Mouse (Mus musculus): ENCODE results near the gene Nbas. TPM values are rescaled to one million over a fixed set of nuclear protein-coding genes. Genes with fewer than 3 reads are reported as not detected.
A peak's percentile ranks its signal among the peaks of the same experiment; 100 is the strongest.

The Nbas gene
- polyA plus RNA-seq, 1 experiment from 2014 or later = 17.1 TPM

DNA sequence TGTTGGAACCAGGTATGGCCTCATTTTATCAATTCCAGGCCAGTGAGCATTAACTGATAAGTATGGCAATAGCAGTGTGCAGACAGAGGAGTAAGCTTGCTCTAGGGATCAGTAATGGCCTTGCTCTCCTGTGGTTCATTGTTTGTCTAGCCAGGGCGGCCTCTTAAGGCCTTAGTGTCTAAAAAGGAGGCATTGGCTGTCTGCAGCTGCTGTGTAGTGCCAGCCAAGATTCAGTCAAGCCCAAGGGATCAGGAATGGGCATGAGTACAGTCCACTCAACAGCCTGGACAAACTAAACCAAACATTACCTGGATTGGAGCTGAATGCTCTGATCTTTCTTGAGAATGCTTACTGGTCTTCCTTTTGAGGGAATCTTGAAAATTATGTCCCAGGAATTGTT lies 120.7 kb downstream of the Nbas start:
- WGBS = 82% methylated on average over 1 of the region's 1 CpGs
- Histone ChIP-seq H3K4me2 (no peak overlapping the region), H3K4me3 (replicated peaks) (no peak overlapping the region), H3K9ac (replicated peaks) (no peak overlapping the region), H3K27ac (no peak overlapping the region), H3K36me3 (peaks cover 32% of the 10 kb centered on the region; the same call in 1 of the 2 replicates), H3K27me3 (no peaks in the 10 kb centered on the region), H3K9me3 (no peaks in the 10 kb centered on the region), H3K4me1 (replicated peaks) (no peaks in the 10 kb centered on the region)
- ATAC-seq (ENCODE audit: insufficient number of reproducible peaks, insufficient read depth, low FRiP score, low TSS enrichment, low read depth) = no peak

DNA sequence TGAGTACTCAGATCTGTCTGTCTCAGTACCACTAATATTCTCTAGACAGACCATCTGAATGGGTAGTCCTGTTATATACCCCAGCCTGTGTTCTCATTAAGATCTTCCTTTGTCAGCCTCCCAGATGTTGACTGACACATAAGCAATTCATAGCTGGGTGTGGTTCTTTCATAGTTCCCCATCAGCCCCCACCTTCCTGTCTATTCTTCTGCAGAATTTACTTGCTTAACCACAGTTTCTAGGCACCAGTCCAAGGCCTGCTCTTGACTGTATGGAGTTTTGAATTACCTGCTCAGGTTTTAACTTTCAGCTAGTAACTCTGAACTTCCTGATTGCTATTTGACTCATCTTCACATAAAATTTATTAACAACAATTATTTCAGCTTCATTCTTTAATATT lies 141.3 kb downstream of the Nbas start:
- Histone ChIP-seq H3K27ac (no peak overlapping the region), H3K27me3 (no peaks in the 10 kb centered on the region), H3K36me3 (peaks cover 14% of the 10 kb centered on the region; the same call in 1 of the 2 replicates), H3K9ac (replicated peaks) (no peak overlapping the region), H3K9me3 (no peaks in the 10 kb centered on the region), H3K4me1 (replicated peaks) (no peaks in the 10 kb centered on the region), H3K4me2 (no peak overlapping the region), H3K4me3 (replicated peaks) (no peak overlapping the region)
- ATAC-seq (ENCODE audit: insufficient number of reproducible peaks, insufficient read depth, low FRiP score, low TSS enrichment, low read depth) = no peak

DNA sequence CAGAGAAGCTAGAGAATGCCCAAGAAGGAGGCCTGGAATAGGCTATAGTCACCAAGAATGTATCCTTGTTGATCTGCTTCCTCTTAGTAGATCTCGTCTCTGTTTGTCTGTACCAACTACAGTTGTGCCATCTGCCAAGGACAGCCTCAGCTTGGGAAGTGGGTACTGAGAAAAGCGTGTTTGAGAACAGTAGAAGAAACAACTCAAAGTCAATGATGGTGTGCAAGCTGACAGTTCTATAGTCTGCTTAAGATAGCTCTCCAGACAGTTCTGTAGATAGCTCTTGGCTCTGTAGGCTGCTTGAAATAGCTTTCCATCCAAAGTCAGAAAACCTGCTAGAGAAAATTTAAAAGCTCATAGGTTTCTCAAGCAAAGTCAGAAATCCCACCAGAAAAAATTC lies 149.7 kb downstream of the Nbas start:
- Histone ChIP-seq H3K9me3 (no peaks in the 10 kb centered on the region), H3K4me3 (replicated peaks) (no peak overlapping the region), H3K9ac (replicated peaks) (no peak overlapping the region), H3K4me1 (replicated peaks) (no peaks in the 10 kb centered on the region), H3K27ac (no peak overlapping the region), H3K27me3 (no peaks in the 10 kb centered on the region), H3K36me3 (peaks cover 18% of the 10 kb centered on the region), H3K4me2 (no peak overlapping the region)
- ATAC-seq (ENCODE audit: insufficient number of reproducible peaks, insufficient read depth, low FRiP score, low TSS enrichment, low read depth) = no peak
- 94% methylated on average over 2 of the region's 2 CpGs for WGBS

DNA sequence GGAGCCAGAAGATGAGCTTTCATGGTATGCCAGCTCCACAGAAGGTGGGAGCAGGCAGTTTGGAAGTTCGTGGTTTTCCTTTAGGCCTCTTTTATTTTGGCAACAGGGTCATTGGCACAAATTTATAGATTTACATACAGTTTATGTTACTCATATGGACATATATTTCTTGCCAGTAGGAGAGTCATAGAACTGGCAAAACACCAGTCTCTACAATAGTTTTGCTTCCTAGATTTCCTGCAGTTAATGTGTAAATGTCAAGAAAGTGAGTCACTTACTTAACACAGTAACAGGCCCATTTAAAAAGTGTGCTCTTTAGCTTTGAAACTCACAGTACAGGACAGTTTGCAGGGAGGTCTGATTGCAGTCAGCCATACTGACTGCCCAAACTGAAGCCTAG lies 161.3 kb downstream of the Nbas start:
- no peak overlapping the region for H3K27ac ChIP-seq
- H3K4me2 ChIP-seq = no peak overlapping the region
- 75% methylated on average over 1 of the region's 1 CpGs for WGBS
- peaks cover 17% of the 10 kb centered on the region for H3K36me3 ChIP-seq
- H3K4me1 ChIP-seq (replicated peaks) = no peaks in the 10 kb centered on the region
- H3K9ac ChIP-seq (replicated peaks) = no peak overlapping the region
- H3K4me3 ChIP-seq (replicated peaks) = no peak overlapping the region
- H3K9me3 ChIP-seq = no peaks in the 10 kb centered on the region
- no peak for ATAC-seq (ENCODE audit: insufficient number of reproducible peaks, insufficient read depth, low FRiP score, low TSS enrichment, low read depth)
- no peaks in the 10 kb centered on the region for H3K27me3 ChIP-seq

DNA sequence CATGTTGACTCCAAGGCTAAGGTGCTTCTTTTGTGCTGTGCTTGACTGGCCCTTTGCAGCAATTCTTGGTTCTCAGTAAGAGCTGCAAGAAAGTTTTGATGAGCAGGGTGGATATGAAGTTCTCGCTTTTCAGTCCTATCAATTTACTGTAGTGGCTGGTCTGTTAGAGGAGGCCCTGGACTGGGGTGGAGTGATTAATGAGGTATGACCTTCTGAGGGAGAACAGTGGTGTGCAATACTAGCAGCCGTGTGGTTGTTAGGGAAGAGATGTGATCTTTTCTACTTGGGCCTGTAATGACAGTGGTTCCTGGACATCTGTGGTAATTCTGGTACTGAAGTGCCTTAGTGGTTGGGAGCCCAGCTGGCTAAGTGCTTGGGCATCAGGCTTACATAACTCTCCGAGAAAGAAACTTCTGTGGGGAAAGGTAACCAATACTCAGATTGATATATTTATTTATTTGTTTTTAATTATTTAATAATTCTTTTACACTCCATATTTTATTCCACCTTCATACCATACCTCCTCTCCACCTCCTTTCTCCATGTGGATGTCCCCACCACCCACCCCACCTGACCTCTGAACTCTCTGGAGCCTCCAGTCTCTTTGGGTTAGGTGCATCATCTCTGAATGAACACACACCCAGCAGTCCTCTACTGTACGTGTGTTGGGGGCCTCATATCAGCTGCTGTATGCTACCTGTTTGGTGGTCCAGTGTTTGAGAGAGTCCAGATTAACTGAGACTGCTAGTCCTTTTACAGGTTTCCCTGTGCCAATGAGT lies 175.9 kb downstream of the Nbas start:
- no peak overlapping the region for H3K9ac ChIP-seq (replicated peaks)
- H3K4me1 ChIP-seq (replicated peaks) = no peaks in the 10 kb centered on the region
- H3K36me3 ChIP-seq = peaks cover 6% of the 10 kb centered on the region; the same call in 1 of the 2 replicates
- no peaks in the 10 kb centered on the region for H3K27me3 ChIP-seq
- H3K27ac ChIP-seq = no peak overlapping the region
- H3K9me3 ChIP-seq = no peaks in the 10 kb centered on the region
- no peak overlapping the region for H3K4me2 ChIP-seq
- no peak for ATAC-seq (ENCODE audit: insufficient number of reproducible peaks, insufficient read depth, low FRiP score, low TSS enrichment, low read depth)
- WGBS = 63% methylated on average over 4 of the region's 4 CpGs
- H3K4me3 ChIP-seq (replicated peaks) = no peak overlapping the region

DNA sequence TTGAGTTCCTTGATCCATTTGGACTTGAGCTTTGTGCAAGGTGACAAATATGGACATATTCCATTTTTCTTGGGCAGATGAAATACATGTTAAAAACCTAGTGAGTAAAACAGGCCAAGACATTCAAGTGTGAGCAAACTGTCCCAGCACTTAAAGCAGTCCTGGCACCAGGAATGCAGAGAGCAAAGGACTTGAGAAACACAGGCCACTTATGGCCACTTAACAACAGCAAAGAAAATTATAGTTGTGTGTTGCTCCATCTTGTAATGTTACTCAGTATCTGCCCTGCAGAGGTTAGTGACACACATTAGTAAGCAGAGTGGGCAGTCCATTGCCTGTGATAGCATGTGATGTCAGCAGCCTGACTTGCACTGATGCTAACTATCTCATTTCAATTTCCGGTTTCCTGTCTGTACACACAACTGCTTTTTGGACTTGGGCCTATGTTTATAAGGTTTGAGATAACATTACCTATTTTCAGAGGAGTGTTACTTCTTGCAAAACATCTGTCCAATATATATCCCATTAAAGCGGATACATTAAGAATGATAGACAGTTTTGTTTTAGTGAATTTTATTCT lies 176.6 kb downstream of the Nbas start:
- ATAC-seq (ENCODE audit: insufficient number of reproducible peaks, insufficient read depth, low FRiP score, low TSS enrichment, low read depth) = no peak
- Histone ChIP-seq H3K4me2 (no peak overlapping the region), H3K27ac (no peak overlapping the region), H3K4me3 (replicated peaks) (no peak overlapping the region), H3K27me3 (no peaks in the 10 kb centered on the region), H3K4me1 (replicated peaks) (no peaks in the 10 kb centered on the region), H3K36me3 (peaks cover 6% of the 10 kb centered on the region; the same call in 1 of the 2 replicates), H3K9me3 (no peaks in the 10 kb centered on the region), H3K9ac (replicated peaks) (no peak overlapping the region)
- 95% methylated on average over 2 of the region's 2 CpGs for WGBS

DNA sequence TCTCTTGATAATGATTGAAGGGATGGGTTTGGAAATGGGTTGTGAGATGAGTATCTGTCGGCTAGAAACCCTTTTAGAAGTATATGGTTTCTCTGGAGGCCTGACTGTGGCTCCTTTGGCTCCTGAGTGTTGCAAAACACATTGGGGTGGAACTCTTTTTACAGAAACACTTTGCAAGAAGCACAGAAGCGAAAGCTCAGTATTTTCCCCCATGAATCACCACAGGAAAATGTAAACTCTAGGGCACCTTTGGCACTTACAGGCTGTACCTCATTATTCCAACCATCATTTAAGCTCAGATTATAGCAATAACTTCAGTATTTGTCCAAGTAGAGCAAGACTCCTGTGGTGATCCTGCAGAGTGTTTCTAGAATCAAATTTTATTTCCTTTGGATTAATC lies 180.0 kb downstream of the Nbas start:
- no peak overlapping the region for H3K9ac ChIP-seq (replicated peaks)
- no peaks in the 10 kb centered on the region for H3K36me3 ChIP-seq
- WGBS = 84% methylated on average over 2 of the region's 2 CpGs
- H3K4me1 ChIP-seq (replicated peaks) = no peaks in the 10 kb centered on the region
- H3K27me3 ChIP-seq = no peaks in the 10 kb centered on the region
- no peak overlapping the region for H3K4me3 ChIP-seq (replicated peaks)
- no peak for ATAC-seq (ENCODE audit: insufficient number of reproducible peaks, insufficient read depth, low FRiP score, low TSS enrichment, low read depth)
- no peak overlapping the region for H3K4me2 ChIP-seq
- no peak overlapping the region for H3K27ac ChIP-seq
- no peaks in the 10 kb centered on the region for H3K9me3 ChIP-seq

DNA sequence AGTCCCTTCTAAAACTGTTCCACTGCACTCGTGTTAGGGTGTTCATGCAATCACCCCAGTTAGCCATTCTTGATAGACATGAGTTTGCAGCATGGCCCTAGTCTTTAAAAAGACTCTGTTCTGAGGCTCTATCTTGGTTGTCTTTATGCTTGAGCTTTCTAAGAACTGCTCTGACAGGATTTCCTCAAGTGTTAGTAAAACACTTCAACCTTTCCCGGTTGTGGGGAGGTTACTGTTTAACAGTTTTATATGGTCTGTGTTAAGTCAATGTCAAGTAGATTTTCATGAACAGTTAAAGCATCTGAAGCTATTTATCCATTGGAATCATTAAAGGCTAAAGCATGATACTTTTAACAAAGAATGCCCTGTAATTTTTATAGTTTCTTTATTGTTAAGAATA lies 183.1 kb downstream of the Nbas start:
- WGBS = 73% methylated on average over 2 of the region's 2 CpGs
- Histone ChIP-seq H3K4me2 (no peak overlapping the region), H3K4me3 (replicated peaks) (no peak overlapping the region), H3K9ac (replicated peaks) (no peak overlapping the region), H3K36me3 (no peaks in the 10 kb centered on the region), H3K4me1 (replicated peaks) (no peaks in the 10 kb centered on the region), H3K9me3 (no peaks in the 10 kb centered on the region), H3K27ac (no peak overlapping the region), H3K27me3 (no peaks in the 10 kb centered on the region)
- no peak for ATAC-seq (ENCODE audit: insufficient number of reproducible peaks, insufficient read depth, low FRiP score, low TSS enrichment, low read depth)

DNA sequence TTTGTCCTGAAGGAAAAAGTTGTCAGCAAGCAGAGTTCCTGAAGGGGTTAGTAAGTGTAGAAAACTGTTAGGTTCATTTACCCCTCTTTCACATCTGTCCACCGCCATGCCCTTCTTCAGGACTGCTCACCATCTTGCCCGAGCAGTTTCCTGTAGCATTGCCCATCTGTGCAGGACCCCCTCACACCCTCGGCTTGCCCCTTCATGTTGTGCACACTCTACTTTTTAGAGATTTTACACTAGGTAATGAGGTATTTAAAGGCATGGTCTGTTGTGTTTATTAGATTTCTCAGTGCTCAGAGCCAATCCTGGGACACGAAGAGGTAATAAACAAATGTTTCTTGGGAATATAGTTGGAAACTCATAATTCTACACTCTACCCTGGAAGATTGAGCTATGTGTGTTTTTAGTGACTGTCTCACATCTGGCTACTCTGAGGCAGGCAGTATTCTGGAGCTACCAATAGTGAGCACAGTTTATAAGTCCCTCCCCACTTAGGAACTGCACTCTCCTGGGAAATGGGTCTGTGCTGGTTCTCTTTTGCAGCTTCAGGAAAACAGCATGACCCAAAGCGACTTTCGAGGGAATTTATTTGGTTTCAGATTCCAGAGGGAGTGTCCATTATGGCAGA lies 191.4 kb downstream of the Nbas start:
- H3K4me1 ChIP-seq (replicated peaks) = peaks cover 15% of the 10 kb centered on the region
- no peaks in the 10 kb centered on the region for H3K27me3 ChIP-seq
- H3K4me2 ChIP-seq = no peak overlapping the region
- peak overlapping the region; percentile 79 for H3K27ac ChIP-seq
- ATAC-seq (ENCODE audit: insufficient number of reproducible peaks, insufficient read depth, low FRiP score, low TSS enrichment, low read depth) = peak; percentile 92
- WGBS = 49% methylated on average over 6 of the region's 6 CpGs
- H3K4me3 ChIP-seq (replicated peaks) = no peak overlapping the region
- H3K36me3 ChIP-seq = no peaks in the 10 kb centered on the region
- H3K9me3 ChIP-seq = no peaks in the 10 kb centered on the region
- H3K9ac ChIP-seq (replicated peaks) = no peak overlapping the region

DNA sequence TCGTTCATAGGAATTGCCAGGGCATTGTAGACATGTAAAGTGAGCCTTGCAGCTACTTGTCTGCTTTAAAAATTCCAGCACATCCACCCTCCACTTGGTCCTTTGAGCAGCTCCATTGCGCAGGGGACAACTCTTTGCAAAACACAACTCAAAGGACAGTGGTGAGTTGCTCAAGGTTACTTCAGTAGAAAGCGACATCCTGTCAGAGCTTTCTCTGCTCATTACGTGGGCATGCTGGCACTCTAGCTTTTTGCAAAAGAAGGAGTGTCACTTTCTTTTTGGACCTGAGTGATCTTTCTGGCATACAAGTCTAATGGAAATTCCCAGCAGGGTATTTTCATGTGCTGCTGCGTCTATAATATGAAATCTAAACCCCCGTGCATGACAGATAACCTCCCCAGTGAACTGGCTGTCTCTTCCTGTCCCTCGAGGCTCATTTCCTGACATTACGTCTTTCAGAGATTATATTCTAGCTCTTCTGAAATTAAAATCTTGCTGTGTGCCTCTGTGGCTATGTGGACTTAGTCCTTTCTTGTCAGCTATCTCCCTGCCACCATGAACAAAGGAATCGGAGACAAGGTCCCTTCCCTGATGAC lies 192.7 kb downstream of the Nbas start:
- no peak overlapping the region for H3K4me3 ChIP-seq (replicated peaks)
- H3K4me1 ChIP-seq (replicated peaks) = peaks cover 15% of the 10 kb centered on the region
- H3K9me3 ChIP-seq = no peaks in the 10 kb centered on the region
- H3K27ac ChIP-seq = no peak overlapping the region
- H3K36me3 ChIP-seq = no peaks in the 10 kb centered on the region
- 81% methylated on average over 9 of the region's 9 CpGs for WGBS
- no peak overlapping the region for H3K4me2 ChIP-seq
- no peak overlapping the region for H3K9ac ChIP-seq (replicated peaks)
- no peak for ATAC-seq (ENCODE audit: insufficient number of reproducible peaks, insufficient read depth, low FRiP score, low TSS enrichment, low read depth)
- no peaks in the 10 kb centered on the region for H3K27me3 ChIP-seq

DNA sequence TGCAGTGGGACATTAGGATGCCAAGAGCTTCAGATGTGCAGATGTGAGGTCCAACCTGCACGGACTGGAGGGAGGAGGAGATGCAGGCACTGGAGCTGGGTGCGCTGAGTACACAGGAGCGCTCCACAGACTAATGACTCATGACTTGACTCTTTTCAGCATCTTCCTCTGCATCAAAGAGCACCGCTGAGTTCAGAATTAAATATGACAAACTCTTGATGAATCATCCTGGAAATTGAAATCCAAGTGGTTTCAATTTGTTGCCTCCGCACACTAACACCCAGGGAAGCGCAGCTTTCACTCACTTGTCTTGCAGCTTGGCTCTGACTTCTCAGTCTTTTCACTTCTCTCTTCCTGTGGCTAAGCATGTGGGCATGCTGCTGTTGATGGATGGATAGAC lies 193.5 kb downstream of the Nbas start:
- no peak overlapping the region for H3K4me2 ChIP-seq
- H3K4me3 ChIP-seq (replicated peaks) = no peak overlapping the region
- H3K4me1 ChIP-seq (replicated peaks) = peaks cover 16% of the 10 kb centered on the region
- no peaks in the 10 kb centered on the region for H3K36me3 ChIP-seq
- no peak overlapping the region for H3K27ac ChIP-seq
- H3K9ac ChIP-seq (replicated peaks) = no peak overlapping the region
- 90% methylated on average over 6 of the region's 6 CpGs for WGBS
- H3K27me3 ChIP-seq = no peaks in the 10 kb centered on the region
- no peak for ATAC-seq (ENCODE audit: insufficient number of reproducible peaks, insufficient read depth, low FRiP score, low TSS enrichment, low read depth)
- no peaks in the 10 kb centered on the region for H3K9me3 ChIP-seq

Data from limb, embryonic 12.5 days (tissue).